Mouse (Mus musculus) ES-E14 (cell line): ENCODE results near the gene Il18rap.
"Not testable (repeated sequence)": the region's sequence is repeated elsewhere in the genome, so short reads cannot be mapped to it uniquely, and the experiment has no call there.

ENCODE experiments used
- CHD2 ChIP-seq: IDR thresholded peaks from 2 replicates; pipeline ENCODE4 v1.6.1; 2014; ENCODE audit warnings: mild to moderate bottlenecking, low read depth, low read length, inconsistent platforms
- HCFC1 ChIP-seq: IDR thresholded peaks from 2 replicates; pipeline ENCODE4 v1.6.1; 2012; ENCODE audit warnings: low read length, inconsistent platforms, borderline replicate concordance; ENCODE audit not compliant: insufficient read depth
- MAFK ChIP-seq: IDR thresholded peaks from 2 replicates; pipeline ENCODE4 v1.6.1; 2014; ENCODE audit warnings: mild to moderate bottlenecking, low read depth, low read length, inconsistent platforms; ENCODE audit not compliant: insufficient read depth
- ZC3H11A ChIP-seq: IDR thresholded peaks from 2 replicates; pipeline ENCODE4 v1.6.1; 2012; ENCODE audit warnings: low read depth, mild to moderate bottlenecking, inconsistent platforms, low read length, borderline replicate concordance
- ZNF384 ChIP-seq: IDR thresholded peaks from 2 replicates; pipeline ENCODE4 v1.6.1; 2012; ENCODE audit warnings: low read depth, low read length, inconsistent platforms

DNA sequence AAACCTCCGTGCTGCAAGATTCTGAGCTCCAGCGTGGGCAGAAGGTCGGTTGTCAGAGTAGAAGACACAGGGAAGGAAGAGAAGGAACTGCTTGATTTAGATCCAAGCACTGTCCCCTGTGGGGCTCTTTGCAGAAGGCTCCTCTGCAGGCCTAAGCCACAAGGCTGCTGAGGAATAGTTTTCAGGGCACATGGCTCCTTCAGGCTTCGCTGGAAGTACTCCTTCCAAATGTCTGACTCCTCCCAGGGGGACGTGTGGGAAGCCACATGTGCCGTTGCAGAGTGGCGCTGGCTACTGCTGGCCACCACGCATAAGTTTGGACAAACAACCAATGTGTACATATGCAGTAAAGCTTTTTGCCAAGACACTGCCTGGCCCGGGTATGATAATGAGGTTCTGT is 84.5 kb downstream of the Il18rap start:
- TF ChIP-seq ZC3H11A, CHD2, MAFK, HCFC1, ZNF384: not testable (repeated sequence)
